ENCODE assay signal across 18 mouse cellular contexts in genomic region chr2:27430621-27431020, GRCm38 (mm10). TPM values are rescaled to one million over a fixed set of nuclear protein-coding genes. Genes with fewer than 3 reads are reported as not detected.
DNase-seq lines count a peak whose midpoint lies in the region; ATAC-seq and TF ChIP-seq lines count a peak whose summit lies in the region.
"Had no signal": no experiment of that assay in that cellular context is flagged by ENCODE, and none has a peak within 500 bp of the region (broad histone marks: within the 10 kb centered on the region; RNA-seq: fewer than 3 reads in every experiment).

No protein-coding gene starts in this region.

- intact Hi-C loops in left cerebral cortex, postnatal 25 days (cut with DNase I): no loop called here
- intact Hi-C loops in heart, postnatal 36 days (cut with DNase I): no loop called here

- no peak overlapping the region; the same call in 1 of the 2 replicates for H3K27ac ChIP-seq in forebrain, postnatal 0 days (ENCODE audit: low read depth, low read length)
- no peak overlapping the region for H3K27ac ChIP-seq in forebrain, embryonic 10.5 days
- no peak overlapping the region for H3K27ac ChIP-seq in hindbrain, embryonic 16.5 days (ENCODE audit: low read depth, low read length)
- H3K27ac ChIP-seq: embryonic facial prominence, embryonic 12.5 days; hindbrain, embryonic 15.5 days; liver, embryonic 13.5 days; neural tube, embryonic 12.5 days had no signal

- TF ChIP-seq CTCF in forebrain, postnatal 0 days (IDR thresholded peaks at IDR 0.05; ENCODE audit: low read depth): no peak

- peak; percentile 63 for DNase-seq in forebrain, postnatal 0 days
- DNase-seq in forebrain, embryonic 10.5 days (ENCODE audit: extremely low spot score, low spot score): no peak
- peak; percentile 59 for DNase-seq in layer of hippocampus, adult 9-10 months (ENCODE audit: low spot score)
- peak; percentile 75 to 93 for DNase-seq in left cerebral cortex, postnatal 25 days (ENCODE audit: low spot score in 2 of 2)
- DNase-seq in telencephalon, adult 2 months (ENCODE audit: low read depth, low spot score): peak; percentile 86
- no peak for DNase-seq in heart, postnatal 36 days
- DNase-seq: cerebellum, adult 11 months; gastrocnemius, postnatal 14 days; heart, postnatal 14 days; kidney, adult 18-20 months; kidney, postnatal 14 days; liver, embryonic 13.5 days; thymus, adult 2 months had no signal

- H3K9me3 ChIP-seq in forebrain, postnatal 0 days (ENCODE audit: low read length): no peaks in the 10 kb centered on the region
- no peaks in the 10 kb centered on the region for H3K9me3 ChIP-seq in forebrain, embryonic 10.5 days
- H3K9me3 ChIP-seq in hindbrain, embryonic 16.5 days (ENCODE audit: control insufficient read depth, low read length): no peaks in the 10 kb centered on the region
- H3K9me3 ChIP-seq: embryonic facial prominence, embryonic 12.5 days; hindbrain, embryonic 15.5 days; liver, embryonic 13.5 days; neural tube, embryonic 12.5 days had no signal

- H3K9ac ChIP-seq in forebrain, postnatal 0 days: no peak overlapping the region
- no peak overlapping the region for H3K9ac ChIP-seq in hindbrain, embryonic 16.5 days (ENCODE audit: low read depth, low read length)
- H3K9ac ChIP-seq: embryonic facial prominence, embryonic 12.5 days; hindbrain, embryonic 15.5 days; liver, embryonic 13.5 days; neural tube, embryonic 12.5 days had no signal

- H3K4me3 ChIP-seq in forebrain, postnatal 0 days (ENCODE audit: low read depth, low read length): no peak overlapping the region
- no peak overlapping the region for H3K4me3 ChIP-seq in forebrain, embryonic 10.5 days
- no peak overlapping the region for H3K4me3 ChIP-seq in hindbrain, embryonic 16.5 days (ENCODE audit: low read length)
- H3K4me3 ChIP-seq: embryonic facial prominence, embryonic 12.5 days; hindbrain, embryonic 15.5 days; liver, embryonic 13.5 days; neural tube, embryonic 12.5 days had no signal

- H3K27me3 ChIP-seq in forebrain, postnatal 0 days (ENCODE audit: insufficient read depth, low read length): no peaks in the 10 kb centered on the region
- H3K27me3 ChIP-seq in forebrain, embryonic 10.5 days (ENCODE audit: poor library complexity, severe bottlenecking): peaks cover 4% of the 10 kb centered on the region; the same call in 1 of the 2 replicates
- H3K27me3 ChIP-seq in hindbrain, embryonic 16.5 days (replicated peaks; ENCODE audit: control insufficient read depth, insufficient read depth, low read length): no peaks in the 10 kb centered on the region
- H3K27me3 ChIP-seq: embryonic facial prominence, embryonic 12.5 days; hindbrain, embryonic 15.5 days; neural tube, embryonic 12.5 days had no signal

- ATAC-seq in forebrain, postnatal 0 days: no peak
- ATAC-seq in granulocyte monocyte progenitor cell, adult 5-6 weeks (replicated peaks; ENCODE audit: poor library complexity, severe bottlenecking): no peak
- ATAC-seq in hindbrain, embryonic 16.5 days: no peak

- H3K4me1 ChIP-seq in forebrain, postnatal 0 days (ENCODE audit: insufficient read depth): peaks cover 11% of the 10 kb centered on the region; the same call in 1 of the 2 replicates
- H3K4me1 ChIP-seq in forebrain, embryonic 10.5 days: peaks cover 31% of the 10 kb centered on the region
- peaks cover 6% of the 10 kb centered on the region for H3K4me1 ChIP-seq in hindbrain, embryonic 16.5 days (ENCODE audit: control insufficient read depth, insufficient read depth, low read depth, low read length)

- WGBS in forebrain, postnatal 0 days: 82% methylated on average over 7 of the region's 7 CpGs
- WGBS in forebrain, embryonic 10.5 days: 95% methylated on average over 7 of the region's 7 CpGs
- 88% methylated on average over 7 of the region's 7 CpGs for WGBS in hindbrain, embryonic 16.5 days

- H3K36me3 ChIP-seq in forebrain, postnatal 0 days (ENCODE audit: insufficient read depth): no peaks in the 10 kb centered on the region
- H3K36me3 ChIP-seq in forebrain, embryonic 10.5 days (replicated peaks): no peaks in the 10 kb centered on the region
- no peaks in the 10 kb centered on the region for H3K36me3 ChIP-seq in hindbrain, embryonic 16.5 days (ENCODE audit: control insufficient read depth, insufficient read depth, low read length)
- H3K36me3 ChIP-seq: embryonic facial prominence, embryonic 12.5 days; hindbrain, embryonic 15.5 days; liver, embryonic 13.5 days; neural tube, embryonic 12.5 days had no signal

- no peak overlapping the region for H3K4me2 ChIP-seq in forebrain, postnatal 0 days (ENCODE audit: low read depth)
- no peak overlapping the region for H3K4me2 ChIP-seq in hindbrain, embryonic 16.5 days (ENCODE audit: low read length)
- H3K4me2 ChIP-seq: embryonic facial prominence, embryonic 12.5 days; hindbrain, embryonic 15.5 days; liver, embryonic 13.5 days; neural tube, embryonic 12.5 days had no signal

RNA-seq across cellular contexts. Expression of gene Vav2, which starts 3.8 kb away (rescaled TPM):
- total RNA-seq in forebrain, postnatal 0 days (2014; rRNA removed): 39.3 and 39.6 TPM in 2 replicates
- 4.9 and 7.1 TPM in 2 replicates for polyA plus RNA-seq in forebrain, postnatal 0 days (2015; fragmentation: Nextera tagmentation; extraction: Ambion mirVana)
- 11.5 and 11.8 TPM in 2 replicates for polyA plus RNA-seq in forebrain, embryonic 10.5 days (2016; fragmentation: Nextera tagmentation; extraction: Ambion mirVana)
- total RNA-seq in left cerebral cortex, postnatal 25 days (2021): 10 to 100 TPM; 11.0 to 11.8 TPM
- total RNA-seq in granulocyte monocyte progenitor cell, adult 5-6 weeks (2014; fragmentation: Nextera tagmentation): 6.3 and 14.9 TPM in 2 replicates
- total RNA-seq in granulocyte monocyte progenitor cell, adult 5-6 weeks (2017): 6.9 and 7.2 TPM in 2 replicates
- 10 to 100 TPM; 14.0 to 14.4 TPM for total RNA-seq in heart, postnatal 36 days (2021)
- 10.4 and 11.8 TPM in 2 replicates for polyA plus RNA-seq in hindbrain, embryonic 16.5 days (2015; fragmentation: Nextera tagmentation; extraction: Ambion mirVana)

RNA-seq across cellular contexts. Expression of gene Brd3os, which starts 11.5 kb away (rescaled TPM):
- 30.9 and 33.9 TPM in 2 replicates for total RNA-seq in forebrain, postnatal 0 days (2014; rRNA removed)
- polyA plus RNA-seq in forebrain, postnatal 0 days (2015; fragmentation: Nextera tagmentation; extraction: Ambion mirVana): 43.7 and 44.1 TPM in 2 replicates
- polyA plus RNA-seq in forebrain, embryonic 10.5 days (2016; fragmentation: Nextera tagmentation; extraction: Ambion mirVana): 10.2 and 11.0 TPM in 2 replicates
- 10 to 100 TPM; 29.6 to 33.2 TPM for total RNA-seq in left cerebral cortex, postnatal 25 days (2021)
- 0.77 and 2.9 TPM in 2 replicates for total RNA-seq in granulocyte monocyte progenitor cell, adult 5-6 weeks (2014; fragmentation: Nextera tagmentation)
- total RNA-seq in granulocyte monocyte progenitor cell, adult 5-6 weeks (2017): not detected in 2 replicates
- 1 to 10 TPM; 1.1 to 2.1 TPM for total RNA-seq in heart, postnatal 36 days (2021)
- 45.6 and 46.2 TPM in 2 replicates for polyA plus RNA-seq in hindbrain, embryonic 16.5 days (2015; fragmentation: Nextera tagmentation; extraction: Ambion mirVana)

Comparison
In these comparisons a context has a peak if more than half of its experiments do, and no peak if none do; other contexts are left out.
1. DNase-seq: peak in forebrain, postnatal 0 days (single experiment), layer of hippocampus, adult 9-10 months (single experiment), left cerebral cortex, postnatal 25 days (2 of 2) and telencephalon, adult 2 months (single experiment); none in forebrain, embryonic 10.5 days (single experiment) and heart, postnatal 36 days (0 of 2).